Mouse (Mus musculus) embryonic facial prominence, embryonic 14.5 days (tissue): ENCODE measurements around the gene Ammecr1. TPM values are rescaled to one million over a fixed set of nuclear protein-coding genes. Genes with fewer than 3 reads are reported as not detected.
A peak's percentile ranks its signal among the peaks of the same experiment; 100 is the strongest.

ENCODE experiments used
- ATAC-seq: fragments of 200-750 bp; cut with Nextera tagmentation; 2 replicates; pipeline ENCODE4 v1.8.0; 2017; ENCODE audit warnings: low read depth, moderate number of reproducible peaks, moderate TSS enrichment
- DNase-seq: peaks from one replicate; pipeline ENCODE4 v3.0.0-alpha.2; 2015; ENCODE audit warnings: low spot score
- H3K27ac ChIP-seq: fragments of 300-500 bp; sonication (generic); replicated peaks from 2 replicates; pipeline ENCODE4 v1.5.1; 2014; ENCODE audit warnings: low read depth, mild to moderate bottlenecking, low read length, moderate library complexity
- H3K27me3 ChIP-seq: fragments of 300-500 bp; sonication (generic); replicated peaks from 2 replicates; pipeline ENCODE4 v1.6.1; 2014; ENCODE audit warnings: low read length; ENCODE audit not compliant: control insufficient read depth, insufficient read depth
- H3K36me3 ChIP-seq: fragments of 300-500 bp; sonication (generic); 2 replicates; pipeline ENCODE4 v1.6.1; 2014; ENCODE audit warnings: low read length, mixed read lengths; ENCODE audit not compliant: control insufficient read depth, insufficient read depth
- H3K4me1 ChIP-seq: fragments of 300-500 bp; sonication (generic); 2 replicates; pipeline ENCODE4 v1.6.1; 2014; ENCODE audit warnings: antibody characterized with exemption, low read length; ENCODE audit not compliant: control insufficient read depth, insufficient read depth
- H3K4me2 ChIP-seq: fragments of 300-500 bp; sonication (generic); 2 replicates; pipeline ENCODE4 v1.6.1; 2014; ENCODE audit warnings: low read depth, mild to moderate bottlenecking, low read length, moderate library complexity, mixed read lengths
- H3K4me3 ChIP-seq: fragments of 300-500 bp; sonication (generic); 2 replicates; pipeline ENCODE4 v1.5.1; 2014; ENCODE audit warnings: low read depth, mild to moderate bottlenecking, low read length
- H3K9ac ChIP-seq: fragments of 300-500 bp; sonication (generic); 2 replicates; pipeline ENCODE4 v1.6.1; 2014; ENCODE audit warnings: low read depth, mild to moderate bottlenecking, low read length, moderate library complexity, mixed read lengths
- H3K9me3 ChIP-seq: fragments of 300-500 bp; sonication (generic); 2 replicates; pipeline ENCODE4 v1.6.1; 2016; ENCODE audit warnings: low read length; ENCODE audit not compliant: control insufficient read depth
- WGBS: fragments of 180-500 bp; shearing (Covaris S2); extraction: QIAGEN DNeasy Blood & Tissue Kit; methylation state at CpG from one replicate; pipeline ENCODE4 v1.1.7; 2014; 5-methylcytosine and 5-hydroxymethylcytosine counted together
- microRNA-seq: library from miRNA; unstranded; fragments of <30 nt; microRNA quantifications from one replicate; pipeline ENCODE4, GENCODE M21; 2016; ENCODE audit warnings: borderline number of aligned reads
- polyA plus RNA-seq: library from polyadenylated mRNA; unstranded; fragments of >200 nt; fragmentation: Nextera tagmentation; extraction: Ambion mirVana; gene quantifications from 2 replicates; pipeline ENCODE4 v1.2.1, GENCODE M21; 2014

Ammecr1 gene
- polyA plus RNA-seq, 1 experiment from 2014 or later = 21.8 TPM

GRCm38 (mm10) chrX:142813146-142813545 lies 153.4 kb downstream of the Ammecr1 start:
- H3K9ac ChIP-seq = no peak overlapping the region
- H3K36me3 ChIP-seq = no peaks in the 10 kb centered on the region
- 18% methylated on average over 6 of the region's 6 CpGs for WGBS
- H3K4me1 ChIP-seq = no peaks in the 10 kb centered on the region
- H3K9me3 ChIP-seq = no peaks in the 10 kb centered on the region
- no peaks in the 10 kb centered on the region for H3K27me3 ChIP-seq
- H3K4me3 ChIP-seq = no peak overlapping the region
- ATAC-seq (no peak), DNase-seq (no peak)
- H3K4me2 ChIP-seq = no peak overlapping the region
- H3K27ac ChIP-seq = no peak overlapping the region

DNA sequence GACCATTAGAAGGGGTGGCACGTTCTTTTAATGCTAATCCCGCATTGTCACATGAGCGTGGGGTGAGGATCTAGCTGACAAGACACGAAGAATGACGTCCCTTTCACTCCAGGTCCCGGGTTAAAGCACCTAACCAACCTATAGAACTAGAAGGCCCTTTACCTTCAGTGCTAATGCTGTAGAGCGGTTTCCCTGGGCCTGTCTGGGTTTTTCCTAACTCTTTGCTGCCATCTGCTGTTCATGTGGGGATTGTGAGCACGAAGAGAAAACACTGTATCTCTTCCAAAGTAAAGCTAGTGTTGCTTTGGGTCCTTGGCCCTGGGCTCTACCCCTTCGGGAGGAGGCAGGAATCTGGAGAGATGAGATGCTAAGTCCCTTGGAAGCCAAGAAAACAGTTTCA lies 158.1 kb downstream of the Ammecr1 start:
- Histone ChIP-seq H3K4me3 (no peak overlapping the region), H3K9me3 (no peaks in the 10 kb centered on the region), H3K4me2 (no peak overlapping the region), H3K4me1 (no peaks in the 10 kb centered on the region), H3K27ac (no peak overlapping the region), H3K36me3 (no peaks in the 10 kb centered on the region), H3K9ac (no peak overlapping the region), H3K27me3 (no peaks in the 10 kb centered on the region; the same call in 1 of the 2 replicates)
- peak; percentile 62 for DNase-seq
- ATAC-seq = 0 out of 2 replicates have a peak, but pooled peaks have one; percentile 27
- WGBS = 42% methylated on average over 9 of the region's 9 CpGs

GRCm38 (mm10) chrX:142806620-142807061 lies 159.9 kb downstream of the Ammecr1 start:
- H3K4me1 ChIP-seq = no peaks in the 10 kb centered on the region
- no peak overlapping the region; the same call in 1 of the 2 replicates for H3K4me2 ChIP-seq
- no peaks in the 10 kb centered on the region for H3K9me3 ChIP-seq
- no peaks in the 10 kb centered on the region for H3K36me3 ChIP-seq
- H3K9ac ChIP-seq = no peak overlapping the region
- no peak overlapping the region for H3K4me3 ChIP-seq
- 35% methylated on average over 10 of the region's 10 CpGs for WGBS
- H3K27ac ChIP-seq = no peak overlapping the region
- no peaks in the 10 kb centered on the region; the same call in 1 of the 2 replicates for H3K27me3 ChIP-seq
- DNase-seq (peak; percentile 67), ATAC-seq (peak; percentile 78)

DNA sequence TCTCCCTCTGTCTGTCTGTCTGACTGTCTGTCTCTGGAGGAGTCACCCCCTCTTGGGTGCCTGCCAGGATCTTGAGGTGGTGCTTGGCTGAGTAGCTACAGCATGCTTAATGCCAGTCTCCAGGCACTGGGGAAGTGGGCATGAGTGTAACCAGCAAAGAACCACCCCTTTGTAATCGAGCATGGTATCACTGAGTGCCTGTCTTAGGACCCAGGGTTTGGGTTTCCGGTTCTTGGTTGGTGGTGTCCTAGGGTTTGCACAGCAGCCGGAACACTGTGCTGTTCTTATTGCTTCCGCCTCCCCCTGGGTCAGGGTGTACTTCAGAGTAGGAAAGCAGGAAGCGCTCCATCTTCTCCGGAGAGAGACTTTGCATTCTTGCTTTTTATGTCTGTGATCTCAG lies 160.4 kb downstream of the Ammecr1 start:
- Histone ChIP-seq H3K4me3 (no peak overlapping the region), H3K27ac (no peak overlapping the region), H3K4me1 (no peaks in the 10 kb centered on the region), H3K4me2 (no peak overlapping the region; the same call in 1 of the 2 replicates), H3K27me3 (no peaks in the 10 kb centered on the region; the same call in 1 of the 2 replicates), H3K36me3 (no peaks in the 10 kb centered on the region), H3K9me3 (no peaks in the 10 kb centered on the region), H3K9ac (no peak overlapping the region)
- DNase-seq (no peak), ATAC-seq (no peak; the same call in 1 of the 2 replicates)
- 59% methylated on average over 6 of the region's 6 CpGs for WGBS

GRCm38 (mm10) chrX:142804596-142804995 lies 161.9 kb downstream of the Ammecr1 start:
- no peaks in the 10 kb centered on the region for H3K4me1 ChIP-seq
- ATAC-seq (no peak), DNase-seq (no peak)
- no peaks in the 10 kb centered on the region for H3K9me3 ChIP-seq
- no peak overlapping the region for H3K4me3 ChIP-seq
- WGBS = 95% methylated on average over 3 of the region's 3 CpGs
- H3K27me3 ChIP-seq = no peaks in the 10 kb centered on the region; the same call in 1 of the 2 replicates
- no peak overlapping the region for H3K9ac ChIP-seq
- no peaks in the 10 kb centered on the region for H3K36me3 ChIP-seq
- no peak overlapping the region for H3K27ac ChIP-seq
- no peak overlapping the region for H3K4me2 ChIP-seq

Small RNA genes lying within 50 kb of the gene (microRNA-seq; reads per million reads assigned to microRNA genes)
- gene Gm44351 = not detected

Other genes with a start within 250 kb of the Ammecr1 start
- gene Rtl9, start 132.9 kb upstream of the Ammecr1 start, polyA plus RNA-seq = 2.0 and 2.4 TPM in 2 replicates